Mouse (Mus musculus): ENCODE data around the gene Map10. TPM values are rescaled to one million over a fixed set of nuclear protein-coding genes. Genes with fewer than 3 reads are reported as not detected.

Gene Map10
- polyA plus RNA-seq, 1 experiment = 0.88 TPM

- no peak for TF ChIP-seq CTCF (IDR thresholded peaks at IDR 0.05; ENCODE audit: extremely low read depth, insufficient read depth, insufficient read length, insufficient replicate concordance)
- no peak for TF ChIP-seq POLR2A (IDR thresholded peaks at IDR 0.05; ENCODE audit: low read depth, low read length)
- no peak overlapping the region for H3K27ac ChIP-seq (ENCODE audit: insufficient read depth, low read length)
- WGBS = 85% methylated on average over 3 of the region's 3 CpGs
- H3K4me3 ChIP-seq (ENCODE audit: extremely low read depth, insufficient read depth, insufficient read length) = no peak overlapping the region
- no peaks in the 10 kb centered on the region for H3K27me3 ChIP-seq (ENCODE audit: control insufficient read depth, insufficient read depth, low read length)
- no peak for DNase-seq (ENCODE audit: low read depth in 1 of 2, low spot score in 2 of 2)
- H3K36me3 ChIP-seq (ENCODE audit: control insufficient read depth, insufficient read depth, low read length) = no peaks in the 10 kb centered on the region
- no peaks in the 10 kb centered on the region for H3K4me1 ChIP-seq (ENCODE audit: control insufficient read depth, insufficient read depth, insufficient read length)
These were observed 23.6 kb downstream of the Map10 start for GRCm38 (mm10) chr8:125693197-125693596.

GRCm38 (mm10) chr8:125695951-125696350 lies 26.3 kb downstream of the Map10 start:
- Histone ChIP-seq H3K36me3 (ENCODE audit: control insufficient read depth, insufficient read depth, low read length) (no peaks in the 10 kb centered on the region), H3K4me3 (ENCODE audit: extremely low read depth, insufficient read depth, insufficient read length) (no peak overlapping the region), H3K4me1 (ENCODE audit: control insufficient read depth, insufficient read depth, insufficient read length) (no peaks in the 10 kb centered on the region), H3K27me3 (ENCODE audit: control insufficient read depth, insufficient read depth, low read length) (no peaks in the 10 kb centered on the region), H3K27ac (ENCODE audit: insufficient read depth, low read length) (no peak overlapping the region)
- WGBS = 75% methylated on average over 6 of the region's 6 CpGs
- no peak for DNase-seq (ENCODE audit: low read depth in 1 of 2, low spot score in 2 of 2)
- TF ChIP-seq CTCF (IDR thresholded peaks at IDR 0.05; ENCODE audit: extremely low read depth, insufficient read depth, insufficient read length, insufficient replicate concordance) (no peak), POLR2A (IDR thresholded peaks at IDR 0.05; ENCODE audit: low read depth, low read length) (no peak)

GRCm38 (mm10) chr8:125699391-125700025 lies 29.9 kb downstream of the Map10 start:
- TF ChIP-seq POLR2A (IDR thresholded peaks at IDR 0.05; ENCODE audit: low read depth, low read length) (no peak), CTCF (IDR thresholded peaks at IDR 0.05; ENCODE audit: extremely low read depth, insufficient read depth, insufficient read length, insufficient replicate concordance) (no peak)
- H3K4me3 ChIP-seq (ENCODE audit: extremely low read depth, insufficient read depth, insufficient read length) = no peak overlapping the region
- H3K27me3 ChIP-seq (ENCODE audit: control insufficient read depth, insufficient read depth, low read length) = no peaks in the 10 kb centered on the region
- H3K36me3 ChIP-seq (ENCODE audit: control insufficient read depth, insufficient read depth, low read length) = no peaks in the 10 kb centered on the region
- no peaks in the 10 kb centered on the region for H3K4me1 ChIP-seq (ENCODE audit: control insufficient read depth, insufficient read depth, insufficient read length)
- DNase-seq (ENCODE audit: low read depth in 1 of 2, low spot score in 2 of 2) = no peak
- WGBS = 74% methylated on average over 6 of the region's 6 CpGs
- no peak overlapping the region for H3K27ac ChIP-seq (ENCODE audit: insufficient read depth, low read length)

- no peak overlapping the region for H3K27ac ChIP-seq (ENCODE audit: insufficient read depth, low read length)
- TF ChIP-seq POLR2A (IDR thresholded peaks at IDR 0.05; ENCODE audit: low read depth, low read length) (no peak), CTCF (IDR thresholded peaks at IDR 0.05; ENCODE audit: extremely low read depth, insufficient read depth, insufficient read length, insufficient replicate concordance) (no peak)
These were observed 30.8 kb downstream of the Map10 start for GRCm38 (mm10) chr8:125700407-125700806.

GRCm38 (mm10) chr8:125702868-125703473 lies 33.4 kb downstream of the Map10 start:
- 90% methylated on average over 15 of the region's 15 CpGs for WGBS
- no peak overlapping the region for H3K4me3 ChIP-seq (ENCODE audit: extremely low read depth, insufficient read depth, insufficient read length)
- no peaks in the 10 kb centered on the region for H3K36me3 ChIP-seq (ENCODE audit: control insufficient read depth, insufficient read depth, low read length)
- H3K4me1 ChIP-seq (ENCODE audit: control insufficient read depth, insufficient read depth, insufficient read length) = no peaks in the 10 kb centered on the region
- DNase-seq (ENCODE audit: low read depth in 1 of 2, low spot score in 2 of 2) = no peak
- H3K27ac ChIP-seq (ENCODE audit: insufficient read depth, low read length) = no peak overlapping the region
- no peaks in the 10 kb centered on the region for H3K27me3 ChIP-seq (ENCODE audit: control insufficient read depth, insufficient read depth, low read length)
- TF ChIP-seq POLR2A (IDR thresholded peaks at IDR 0.05; ENCODE audit: low read depth, low read length) (no peak), CTCF (IDR thresholded peaks at IDR 0.05; ENCODE audit: extremely low read depth, insufficient read depth, insufficient read length, insufficient replicate concordance) (no peak)

More at GRCm38 (mm10) chr8:125700407-125700806, 30.8 kb downstream of the Map10 start:
- Histone ChIP-seq H3K36me3 (ENCODE audit: control insufficient read depth, insufficient read depth, low read length) (no peaks in the 10 kb centered on the region), H3K4me1 (ENCODE audit: control insufficient read depth, insufficient read depth, insufficient read length) (no peaks in the 10 kb centered on the region), H3K4me3 (ENCODE audit: extremely low read depth, insufficient read depth, insufficient read length) (no peak overlapping the region), H3K27me3 (ENCODE audit: control insufficient read depth, insufficient read depth, low read length) (no peaks in the 10 kb centered on the region)
- DNase-seq (ENCODE audit: low read depth in 1 of 2, low spot score in 2 of 2) = no peak
- WGBS = 90% methylated on average over 7 of the region's 7 CpGs

GRCm38 (mm10) chr8:125704434-125704833 lies 34.8 kb downstream of the Map10 start:
- TF ChIP-seq POLR2A (IDR thresholded peaks at IDR 0.05; ENCODE audit: low read depth, low read length) (no peak), CTCF (IDR thresholded peaks at IDR 0.05; ENCODE audit: extremely low read depth, insufficient read depth, insufficient read length, insufficient replicate concordance) (no peak)
- Histone ChIP-seq H3K4me1 (ENCODE audit: control insufficient read depth, insufficient read depth, insufficient read length) (no peaks in the 10 kb centered on the region), H3K27me3 (ENCODE audit: control insufficient read depth, insufficient read depth, low read length) (no peaks in the 10 kb centered on the region), H3K27ac (ENCODE audit: insufficient read depth, low read length) (no peak overlapping the region), H3K4me3 (ENCODE audit: extremely low read depth, insufficient read depth, insufficient read length) (no peak overlapping the region), H3K36me3 (ENCODE audit: control insufficient read depth, insufficient read depth, low read length) (no peaks in the 10 kb centered on the region)
- DNase-seq (ENCODE audit: low read depth in 1 of 2, low spot score in 2 of 2) = no peak
- 93% methylated on average over 6 of the region's 6 CpGs for WGBS

- Histone ChIP-seq H3K4me1 (ENCODE audit: control insufficient read depth, insufficient read depth, insufficient read length) (no peaks in the 10 kb centered on the region), H3K27me3 (ENCODE audit: control insufficient read depth, insufficient read depth, low read length) (no peaks in the 10 kb centered on the region), H3K27ac (ENCODE audit: insufficient read depth, low read length) (no peak overlapping the region), H3K4me3 (ENCODE audit: extremely low read depth, insufficient read depth, insufficient read length) (no peak overlapping the region), H3K36me3 (ENCODE audit: control insufficient read depth, insufficient read depth, low read length) (no peaks in the 10 kb centered on the region)
- WGBS = 96% methylated on average over 7 of the region's 7 CpGs
- DNase-seq (ENCODE audit: low read depth in 1 of 2, low spot score in 2 of 2) = no peak
- TF ChIP-seq POLR2A (IDR thresholded peaks at IDR 0.05; ENCODE audit: low read depth, low read length) = no peak
- TF ChIP-seq CTCF (IDR thresholded peaks at IDR 0.05; ENCODE audit: extremely low read depth, insufficient read depth, insufficient read length, insufficient replicate concordance) = no peak
These were observed 36.2 kb downstream of the Map10 start for GRCm38 (mm10) chr8:125705816-125706215.

Data from spleen, adult 2 months (tissue).